In genomic region chr5:116048321-116048720, GRCm38 (mm10) we compare ENCODE assay signal across 19 mouse cellular contexts. TPM values are rescaled to one million over a fixed set of nuclear protein-coding genes. Genes with fewer than 3 reads are reported as not detected.
A peak's percentile ranks its signal among the peaks of the same experiment; 100 is the strongest.
DNase-seq lines count a peak whose midpoint lies in the region; TF ChIP-seq lines count a peak whose summit lies in the region.
"Had no signal": no experiment of that assay in that cellular context is flagged by ENCODE, and none has a peak within 500 bp of the region (broad histone marks: within the 10 kb centered on the region; RNA-seq: fewer than 3 reads in every experiment).

No protein-coding gene starts in this region.

- intact Hi-C loops in gastrocnemius, adult 2 months (cut with DNase I), result no loop called here
- intact Hi-C loops in gastrocnemius, postnatal 36 days (cut with DNase I), result no loop called here

- DNase-seq in gastrocnemius, adult 18-20 months (ENCODE audit: low spot score), result peak; percentile 42
- no peak for DNase-seq in gastrocnemius, adult 8-10 months (ENCODE audit: low spot score in 2 of 2)
- DNase-seq in gastrocnemius, adult 2 months, result peak; percentile 54
- no peak for DNase-seq in gastrocnemius, postnatal 36 days
- peak; percentile 79 for DNase-seq in skeletal muscle tissue, adult 2 months (ENCODE audit: low read depth, low spot score)
- no peak for DNase-seq in cerebellum, postnatal 10 days
- DNase-seq: adrenal gland, adult 2 months; adrenal gland, adult 8-10 months; adrenal gland, postnatal 10 days; adrenal gland, postnatal 14 days; adrenal gland, postnatal 25 days; adrenal gland, postnatal 36 days; B cell, adult 2 months; cerebellum, adult 11 months; cerebellum, adult 11-12 months; cerebellum, adult 18-20 months had no signal

- H3K4me3 ChIP-seq in gastrocnemius, adult 2 months, result no peak overlapping the region

- H3K27ac ChIP-seq in gastrocnemius, adult 2 months, result peak overlapping the region; percentile 88

- no peak for TF ChIP-seq CTCF in gastrocnemius, adult 2 months (IDR thresholded peaks at IDR 0.05)

RNA-seq across cellular contexts. Expression of gene Prkab1, which starts 24.0 kb away (rescaled TPM):
- 10 to 100 TPM in 1 of 2 experiments, 1 to 10 TPM in 1; 9.4 to 10.6 TPM for total RNA-seq in gastrocnemius, adult 18-20 months (2021)
- total RNA-seq in gastrocnemius, adult 8-10 months (2022), result 10 to 100 TPM in 3 of 4 experiments, 1 to 10 TPM in 1; 9.8 to 11.3 (median 10.7) TPM
- 10 to 100 TPM; 11.0 to 11.1 TPM for total RNA-seq in gastrocnemius, adult 2 months (2021)
- total RNA-seq in gastrocnemius, postnatal 36 days (2021), result 10 to 100 TPM in 1 of 2 experiments, 1 to 10 TPM in 1; 9.5 to 12.6 TPM

RNA-seq across cellular contexts. Expression of gene Tmem233, which starts 34.7 kb away (rescaled TPM):
- 100 to 1,000 TPM; 132 to 140 TPM for total RNA-seq in gastrocnemius, adult 18-20 months (2021)
- total RNA-seq in gastrocnemius, adult 8-10 months (2022), result 100 to 1,000 TPM; 165 to 183 (median 166) TPM
- 100 to 1,000 TPM; 102 to 138 TPM for total RNA-seq in gastrocnemius, adult 2 months (2021)
- total RNA-seq in gastrocnemius, postnatal 36 days (2021), result 100 to 1,000 TPM; 103 to 120 TPM
- total RNA-seq: adrenal gland, adult 18-20 months; adrenal gland, adult 2 months; adrenal gland, adult 8-10 months; adrenal gland, postnatal 14 days; adrenal gland, postnatal 25 days; adrenal gland, postnatal 36 days; CH12.LX; ES-E14 had no signal

Comparison
In these comparisons a context has a peak if more than half of its experiments do, and no peak if none do; other contexts are left out.
1. DNase-seq: peak in gastrocnemius, adult 18-20 months (single experiment), gastrocnemius, adult 2 months (single experiment) and skeletal muscle tissue, adult 2 months (single experiment); none in gastrocnemius, adult 8-10 months (0 of 2), gastrocnemius, postnatal 36 days (0 of 2) and cerebellum, postnatal 10 days (0 of 2).